In the genomic region with DNA sequence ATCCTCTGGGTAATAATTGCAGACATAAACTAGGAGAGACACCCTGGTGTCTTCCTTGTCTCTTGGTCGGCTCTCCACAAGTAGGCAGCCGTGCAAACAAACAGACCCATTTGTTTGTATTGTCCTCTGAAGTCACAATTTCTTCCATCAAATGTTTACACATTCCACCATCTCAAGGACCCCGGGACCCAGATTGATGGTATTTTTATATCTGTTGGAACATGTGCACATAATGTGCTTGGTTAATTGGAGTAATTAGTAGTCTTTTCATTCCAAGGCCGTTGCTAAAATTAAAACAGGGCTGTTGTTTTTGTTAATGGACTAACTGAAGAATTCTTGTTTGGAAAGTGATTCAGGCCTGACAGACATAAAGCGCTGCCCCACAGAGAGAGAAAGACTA, we compare ENCODE assay signal across 27 mouse cellular contexts.
"Had no signal": no experiment of that assay in that cellular context is flagged by ENCODE, and none has a peak within 500 bp of the region (broad histone marks: within the 10 kb centered on the region; RNA-seq: fewer than 3 reads in every experiment).

No protein-coding gene starts in this region.

- H3K36me3 ChIP-seq: heart, embryonic 13.5 days; heart, embryonic 15.5 days; hindbrain, embryonic 13.5 days; hindbrain, embryonic 15.5 days; kidney, embryonic 15.5 days; limb, embryonic 13.5 days; limb, embryonic 15.5 days; liver, embryonic 13.5 days; liver, embryonic 15.5 days had no signal

- H3K9me3 ChIP-seq: heart, embryonic 13.5 days; heart, embryonic 15.5 days; hindbrain, embryonic 13.5 days; hindbrain, embryonic 15.5 days; kidney, embryonic 15.5 days; limb, embryonic 13.5 days; limb, embryonic 15.5 days; liver, embryonic 13.5 days; liver, embryonic 15.5 days had no signal

- H3K4me2 ChIP-seq: heart, embryonic 11.5 days; heart, embryonic 13.5 days; heart, embryonic 15.5 days; hindbrain, embryonic 13.5 days; hindbrain, embryonic 15.5 days; kidney, embryonic 15.5 days; limb, embryonic 13.5 days; limb, embryonic 15.5 days; liver, embryonic 11.5 days; liver, embryonic 13.5 days; liver, embryonic 15.5 days had no signal

- ATAC-seq: hindbrain, postnatal 0 days; intestine, embryonic 16.5 days had no signal

- H3K4me3 ChIP-seq: heart, adult 2 months; heart, embryonic 13.5 days; heart, embryonic 15.5 days; hindbrain, embryonic 13.5 days; hindbrain, embryonic 15.5 days; kidney, embryonic 15.5 days; limb, embryonic 13.5 days; limb, embryonic 15.5 days; liver, embryonic 13.5 days; liver, embryonic 15.5 days had no signal

- H3K4me1 ChIP-seq: heart, embryonic 13.5 days; heart, embryonic 15.5 days; hindbrain, embryonic 13.5 days; hindbrain, embryonic 15.5 days; kidney, embryonic 15.5 days; limb, embryonic 15.5 days; liver, embryonic 13.5 days; liver, embryonic 15.5 days had no signal

- H3K27me3 ChIP-seq: heart, embryonic 13.5 days; heart, embryonic 15.5 days; hindbrain, embryonic 13.5 days; hindbrain, embryonic 15.5 days; limb, embryonic 15.5 days; liver, embryonic 13.5 days; liver, embryonic 15.5 days had no signal

- H3K9ac ChIP-seq: heart, embryonic 13.5 days; heart, embryonic 15.5 days; hindbrain, embryonic 13.5 days; hindbrain, embryonic 15.5 days; kidney, embryonic 15.5 days; limb, embryonic 13.5 days; limb, embryonic 15.5 days; liver, embryonic 13.5 days; liver, embryonic 15.5 days had no signal

- H3K27ac ChIP-seq: heart, adult 2 months; heart, embryonic 13.5 days; heart, embryonic 15.5 days; hindbrain, embryonic 13.5 days; hindbrain, embryonic 15.5 days; hindbrain, postnatal 0 days; kidney, embryonic 15.5 days; kidney, postnatal 0 days; limb, embryonic 13.5 days; limb, embryonic 15.5 days; liver, embryonic 13.5 days; liver, embryonic 15.5 days had no signal

- DNase-seq: gastrocnemius, postnatal 14 days; gastrocnemius, postnatal 36 days; heart, adult 2 months; heart, postnatal 14 days; heart, postnatal 36 days; kidney, adult 11 months; kidney, adult 2 months; kidney, adult 9 months; kidney, postnatal 14 days; kidney, postnatal 36 days; layer of hippocampus, adult 9-11 months; layer of hippocampus, postnatal 36 days; left cerebral cortex, postnatal 4 days; liver, embryonic 13.5 days had no signal
